Mouse (Mus musculus) CD8-positive naive resting alpha-beta T cell, adult 2 months (primary cell): ENCODE results near the gene Wdr37.

Source experiments
- DNase-seq, 2 experiments: peaks; one replicate each; pipeline ENCODE4 v3.0.0; 2022; ENCODE audit warnings: low read depth in 2 of 2, low spot score in 2 of 2

Gene Wdr37

DNA sequence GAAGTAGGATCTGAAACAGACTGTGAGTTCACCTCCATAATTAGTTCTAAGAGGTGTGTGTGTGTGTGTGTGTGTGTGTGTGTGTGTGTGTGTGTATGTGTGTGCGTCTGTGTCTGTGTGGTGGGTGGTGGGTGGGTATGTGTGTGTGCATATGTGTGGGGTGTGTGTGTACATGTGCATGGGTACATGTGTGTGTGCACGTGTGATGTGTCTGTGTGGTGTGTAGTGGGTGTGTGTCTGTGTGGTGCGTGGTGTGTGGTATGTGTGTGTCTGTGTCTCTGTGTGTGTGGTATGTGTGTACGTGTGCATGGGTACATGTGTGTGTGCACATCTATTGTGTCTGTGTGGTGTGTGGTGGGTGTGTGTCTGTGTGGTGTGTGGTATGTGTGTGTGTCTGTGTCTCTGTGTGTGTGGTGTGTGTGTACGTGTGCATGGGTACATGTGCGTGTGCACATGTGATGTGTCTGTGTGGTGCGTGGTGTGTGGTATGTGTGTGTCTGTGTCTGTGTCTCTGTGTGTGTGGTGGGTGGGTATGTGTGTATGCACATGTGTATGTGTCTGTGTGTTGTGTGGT is 102.0 kb downstream of the Wdr37 start:
- DNase-seq: no peak

DNA sequence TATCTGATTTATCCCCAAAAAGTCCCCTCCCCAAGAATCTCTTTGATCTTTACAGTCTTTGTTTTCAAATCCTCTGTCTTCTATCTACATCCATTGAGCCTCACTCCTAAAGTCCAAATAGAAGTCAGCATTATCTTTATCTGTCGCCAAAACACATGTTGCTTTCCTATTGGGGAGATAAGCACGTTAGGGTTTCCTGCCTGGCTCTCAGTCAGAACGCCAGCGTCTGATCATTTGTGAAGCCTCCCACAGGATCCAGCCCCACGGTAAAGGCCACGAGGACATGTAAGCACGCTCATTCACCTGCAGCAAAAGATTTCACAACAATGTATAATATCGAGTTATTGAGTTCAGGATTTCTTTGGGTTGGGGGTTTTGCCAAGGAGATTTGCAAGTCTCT is 110.8 kb downstream of the Wdr37 start:
- DNase-seq: no peak
